Mouse (Mus musculus) midbrain, embryonic 15.5 days (tissue): ENCODE results near the gene Rpl41. TPM values are rescaled to one million over a fixed set of nuclear protein-coding genes. Genes with fewer than 3 reads are reported as not detected.

Experiments used
- ATAC-seq: fragments of 200-750 bp; cut with Nextera tagmentation; replicated peaks from 2 replicates; pipeline ENCODE4 v1.8.0; 2017; ENCODE audit warnings: moderate TSS enrichment
- H3K27ac ChIP-seq: fragments of 300-500 bp; sonication (generic); 2 replicates; pipeline ENCODE4 v1.5.1; 2015; ENCODE audit warnings: mild to moderate bottlenecking, inconsistent platforms
- H3K27me3 ChIP-seq: fragments of 300-500 bp; sonication (generic); replicated peaks from 2 replicates; pipeline ENCODE4 v1.6.1; 2015; ENCODE audit warnings: inconsistent platforms
- H3K36me3 ChIP-seq: fragments of 300-500 bp; sonication (generic); replicated peaks from 2 replicates; pipeline ENCODE4 v1.6.1; 2015; ENCODE audit warnings: inconsistent platforms
- H3K4me1 ChIP-seq: fragments of 300-500 bp; sonication (generic); 2 replicates; pipeline ENCODE4 v1.6.1; 2015; ENCODE audit warnings: inconsistent platforms
- H3K4me2 ChIP-seq: fragments of 300-500 bp; sonication (generic); 2 replicates; pipeline ENCODE4 v1.6.1; 2015; ENCODE audit warnings: inconsistent platforms, mild to moderate bottlenecking, moderate library complexity
- H3K4me3 ChIP-seq: fragments of 300-500 bp; sonication (generic); 2 replicates; pipeline ENCODE4 v1.5.1; 2015; ENCODE audit warnings: mild to moderate bottlenecking, inconsistent platforms
- H3K9ac ChIP-seq: fragments of 300-500 bp; sonication (generic); 2 replicates; pipeline ENCODE4 v1.6.1; 2015; ENCODE audit warnings: mild to moderate bottlenecking, inconsistent platforms
- H3K9me3 ChIP-seq: fragments of 300-500 bp; sonication (generic); 2 replicates; pipeline ENCODE4 v1.6.1; 2016; ENCODE audit warnings: inconsistent platforms
- WGBS: fragments of 180-500 bp; shearing (Covaris S2); methylation state at CpG from one replicate; pipeline ENCODE4 v1.1.7; 2015; ENCODE audit warnings: mixed read lengths; 5-methylcytosine and 5-hydroxymethylcytosine counted together
- polyA plus RNA-seq: library from polyadenylated mRNA; unstranded; fragments of >200 nt; fragmentation: Nextera tagmentation; extraction: Ambion mirVana; gene quantifications from 2 replicates; pipeline ENCODE4 v1.2.1, GENCODE M21; 2015

Rpl41 gene
- 2,126 and 2,161 TPM in 2 replicates for polyA plus RNA-seq

- Histone ChIP-seq H3K4me2 (peak within 1 kb of the TSS; percentile 71), H3K4me1 (peaks cover 13% of the 10 kb centered on the region), H3K27ac (peak within 1 kb of the TSS; percentile 97), H3K4me3 (peak within 1 kb of the TSS; percentile 68), H3K9me3 (no peaks in the 10 kb centered on the region), H3K36me3 (peaks cover 13% of the 10 kb centered on the region), H3K27me3 (no peaks in the 10 kb centered on the region), H3K9ac (peak within 1 kb of the TSS; percentile 76)
- peak; percentile 92 for ATAC-seq
- under 1% methylated on average over 31 of the region's 31 CpGs for WGBS
These were observed at the start of gene Rpl41 for GRCm38 (mm10) chr10:128548947-128549681. Gene Rpl41, minus strand, starts transcription at chr10:128549305.

GRCm38 (mm10) chr10:128598476-128598875 lies 49.4 kb upstream of the Rpl41 start:
- H3K27me3 ChIP-seq, result no peaks in the 10 kb centered on the region
- no peak overlapping the region for H3K27ac ChIP-seq
- H3K9me3 ChIP-seq, result no peaks in the 10 kb centered on the region
- H3K4me2 ChIP-seq, result no peak overlapping the region
- no peak overlapping the region for H3K4me3 ChIP-seq
- no peak overlapping the region for H3K9ac ChIP-seq
- no peaks in the 10 kb centered on the region for H3K4me1 ChIP-seq
- no peaks in the 10 kb centered on the region for H3K36me3 ChIP-seq
- ATAC-seq, result no peak
- 82% methylated on average over 2 of the region's 2 CpGs for WGBS

GRCm38 (mm10) chr10:128592797-128593196 lies 43.7 kb upstream of the Rpl41 start:
- ATAC-seq, result no peak
- no peaks in the 10 kb centered on the region for H3K36me3 ChIP-seq
- peaks cover 23% of the 10 kb centered on the region for H3K27me3 ChIP-seq
- H3K27ac ChIP-seq, result no peak overlapping the region
- no peak overlapping the region for H3K4me3 ChIP-seq
- H3K9ac ChIP-seq, result no peak overlapping the region
- H3K4me2 ChIP-seq, result no peak overlapping the region
- WGBS, result 69% methylated on average over 5 of the region's 5 CpGs
- no peaks in the 10 kb centered on the region for H3K9me3 ChIP-seq
- H3K4me1 ChIP-seq, result peaks cover 12% of the 10 kb centered on the region

GRCm38 (mm10) chr10:128591436-128591835 lies 42.3 kb upstream of the Rpl41 start:
- Histone ChIP-seq H3K27me3 (peaks cover 33% of the 10 kb centered on the region), H3K4me1 (peaks cover 12% of the 10 kb centered on the region), H3K4me3 (no peak overlapping the region), H3K4me2 (no peak overlapping the region), H3K27ac (no peak overlapping the region), H3K9ac (no peak overlapping the region), H3K9me3 (no peaks in the 10 kb centered on the region), H3K36me3 (no peaks in the 10 kb centered on the region)
- 88% methylated on average over 6 of the region's 6 CpGs for WGBS
- ATAC-seq, result no peak

- Histone ChIP-seq H3K4me3 (peak overlapping the region; percentile 50), H3K4me2 (peak overlapping the region; percentile 97), H3K9me3 (no peaks in the 10 kb centered on the region), H3K27ac (no peak overlapping the region), H3K36me3 (no peaks in the 10 kb centered on the region), H3K27me3 (peaks cover 35% of the 10 kb centered on the region), H3K4me1 (peaks cover 12% of the 10 kb centered on the region), H3K9ac (peak overlapping the region; percentile 47)
- peak; percentile 78 for ATAC-seq
- under 1% methylated on average over 43 of the region's 43 CpGs for WGBS
These were observed 41.1 kb upstream of the Rpl41 start for GRCm38 (mm10) chr10:128590193-128590690.

GRCm38 (mm10) chr10:128589464-128590192 lies 40.5 kb upstream of the Rpl41 start, which contains the start of gene Erbb3:
Gene Erbb3, minus strand, starts transcription at chr10:128589652.
- Histone ChIP-seq H3K4me1 (peaks cover 12% of the 10 kb centered on the region), H3K4me3 (peak within 1 kb of the TSS; percentile 50), H3K9ac (peak within 1 kb of the TSS; percentile 47), H3K36me3 (no peaks in the 10 kb centered on the region), H3K27me3 (peaks cover 35% of the 10 kb centered on the region), H3K4me2 (peak within 1 kb of the TSS; percentile 97), H3K27ac (no peak within 1 kb of the TSS), H3K9me3 (no peaks in the 10 kb centered on the region)
- peak; percentile 38; the same call in 1 of the 2 replicates for ATAC-seq
- WGBS, result under 1% methylated on average over 42 of the region's 43 CpGs

- H3K36me3 ChIP-seq, result no peaks in the 10 kb centered on the region
- H3K9ac ChIP-seq, result peak overlapping the region; percentile 47; the same call in 1 of the 2 replicates
- peak overlapping the region; percentile 50 for H3K4me3 ChIP-seq
- H3K27ac ChIP-seq, result no peak overlapping the region
- 0 out of 2 replicates have a peak, but pooled peaks have one; percentile 48 for ATAC-seq
- H3K27me3 ChIP-seq, result peaks cover 35% of the 10 kb centered on the region
- peaks cover 12% of the 10 kb centered on the region for H3K4me1 ChIP-seq
- H3K4me2 ChIP-seq, result peak overlapping the region; percentile 97
- 3% methylated on average over 23 of the region's 23 CpGs for whole genome bisulfite sequencing
- no peaks in the 10 kb centered on the region for H3K9me3 ChIP-seq
These were observed 39.8 kb upstream of the Rpl41 start for GRCm38 (mm10) chr10:128588775-128589463.

GRCm38 (mm10) chr10:128588136-128588535 lies 39.0 kb upstream of the Rpl41 start:
- WGBS, result 20% methylated on average over 1 of the region's 1 CpGs

GRCm38 (mm10) chr10:128587697-128588096 lies 38.6 kb upstream of the Rpl41 start:
- no peak for ATAC-seq
- H3K4me1 ChIP-seq, result peaks cover 12% of the 10 kb centered on the region
- H3K4me2 ChIP-seq, result no peak overlapping the region
- H3K27me3 ChIP-seq, result peaks cover 36% of the 10 kb centered on the region
- WGBS, result 57% methylated on average over 8 of the region's 8 CpGs
- H3K9ac ChIP-seq, result no peak overlapping the region
- H3K4me3 ChIP-seq, result no peak overlapping the region
- H3K27ac ChIP-seq, result no peak overlapping the region
- H3K9me3 ChIP-seq, result no peaks in the 10 kb centered on the region
- H3K36me3 ChIP-seq, result no peaks in the 10 kb centered on the region

More at GRCm38 (mm10) chr10:128588136-128588535, 39.0 kb upstream of the Rpl41 start:
- Histone ChIP-seq H3K9me3 (no peaks in the 10 kb centered on the region), H3K27me3 (peaks cover 35% of the 10 kb centered on the region), H3K36me3 (no peaks in the 10 kb centered on the region), H3K9ac (no peak overlapping the region), H3K27ac (no peak overlapping the region), H3K4me2 (no peak overlapping the region), H3K4me1 (peaks cover 12% of the 10 kb centered on the region), H3K4me3 (no peak overlapping the region)
- ATAC-seq, result no peak

- WGBS, result 51% methylated on average over 4 of the region's 4 CpGs
- peaks cover 38% of the 10 kb centered on the region for H3K27me3 ChIP-seq
- H3K27ac ChIP-seq, result no peak overlapping the region
- no peak overlapping the region for H3K4me3 ChIP-seq
- H3K9ac ChIP-seq, result no peak overlapping the region
- no peak for ATAC-seq
- no peak overlapping the region for H3K4me2 ChIP-seq
- peaks cover 12% of the 10 kb centered on the region for H3K4me1 ChIP-seq
- no peaks in the 10 kb centered on the region for H3K9me3 ChIP-seq
- H3K36me3 ChIP-seq, result no peaks in the 10 kb centered on the region
These were observed 38.0 kb upstream of the Rpl41 start for GRCm38 (mm10) chr10:128587120-128587519.

- Histone ChIP-seq H3K4me2 (no peak overlapping the region), H3K36me3 (no peaks in the 10 kb centered on the region), H3K9me3 (no peaks in the 10 kb centered on the region), H3K4me3 (no peak overlapping the region), H3K27me3 (peaks cover 38% of the 10 kb centered on the region), H3K4me1 (peaks cover 12% of the 10 kb centered on the region), H3K9ac (no peak overlapping the region), H3K27ac (no peak overlapping the region)
- ATAC-seq, result no peak
- WGBS, result 11% methylated on average over 1 of the region's 1 CpGs
These were observed 37.4 kb upstream of the Rpl41 start for GRCm38 (mm10) chr10:128586546-128586945.

- 7% methylated on average over 4 of the region's 4 CpGs for WGBS
- peaks cover 31% of the 10 kb centered on the region for H3K27me3 ChIP-seq
These were observed 35.3 kb upstream of the Rpl41 start for GRCm38 (mm10) chr10:128584386-128584785.

More at GRCm38 (mm10) chr10:128584386-128584785, 35.3 kb upstream of the Rpl41 start:
- Histone ChIP-seq H3K9me3 (no peaks in the 10 kb centered on the region), H3K27ac (no peak overlapping the region), H3K4me2 (no peak overlapping the region), H3K36me3 (no peaks in the 10 kb centered on the region), H3K9ac (no peak overlapping the region), H3K4me1 (peaks cover 5% of the 10 kb centered on the region), H3K4me3 (no peak overlapping the region)
- no peak for ATAC-seq
